Mouse (Mus musculus): ENCODE measurements around the gene Slc30a7. TPM values are rescaled to one million over a fixed set of nuclear protein-coding genes. Genes with fewer than 3 reads are reported as not detected.

Slc30a7 gene
- polyA plus RNA-seq, 1 experiment from 2014 or later: 21.3 TPM

DNA sequence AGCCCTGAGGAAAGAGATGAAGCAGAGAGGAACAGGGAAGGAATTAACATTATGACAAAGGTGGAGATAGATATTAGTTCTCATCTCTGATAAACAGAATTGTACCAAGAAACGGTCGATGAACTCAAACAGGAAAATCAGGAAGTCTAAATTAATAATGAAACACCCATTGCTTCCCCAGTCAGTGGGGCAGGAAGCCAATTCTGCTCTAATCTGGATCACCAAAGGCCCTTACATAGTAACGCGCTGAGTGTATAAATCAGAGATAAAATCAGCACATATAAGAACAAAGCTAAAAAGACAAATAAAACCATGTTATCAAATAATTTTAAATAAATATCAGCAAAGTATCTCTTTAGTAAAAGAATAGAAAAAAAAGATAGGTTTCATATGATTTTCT lies 15.1 kb downstream of the Slc30a7 start:
- Histone ChIP-seq H3K36me3 (peaks cover 24% of the 10 kb centered on the region; the same call in 1 of the 2 replicates), H3K9ac (no peak overlapping the region), H3K9me3 (replicated peaks) (no peaks in the 10 kb centered on the region), H3K4me2 (no peak overlapping the region), H3K27ac (ENCODE audit: poor library complexity, severe bottlenecking) (no peak overlapping the region), H3K27me3 (replicated peaks) (no peaks in the 10 kb centered on the region), H3K4me1 (replicated peaks) (peaks cover 4% of the 10 kb centered on the region; the same call in 1 of the 2 replicates), H3K4me3 (no peak overlapping the region)
- 80% methylated on average over 4 of the region's 4 CpGs for WGBS
- no peak for ATAC-seq (ENCODE audit: insufficient number of reproducible peaks, low FRiP score)

DNA sequence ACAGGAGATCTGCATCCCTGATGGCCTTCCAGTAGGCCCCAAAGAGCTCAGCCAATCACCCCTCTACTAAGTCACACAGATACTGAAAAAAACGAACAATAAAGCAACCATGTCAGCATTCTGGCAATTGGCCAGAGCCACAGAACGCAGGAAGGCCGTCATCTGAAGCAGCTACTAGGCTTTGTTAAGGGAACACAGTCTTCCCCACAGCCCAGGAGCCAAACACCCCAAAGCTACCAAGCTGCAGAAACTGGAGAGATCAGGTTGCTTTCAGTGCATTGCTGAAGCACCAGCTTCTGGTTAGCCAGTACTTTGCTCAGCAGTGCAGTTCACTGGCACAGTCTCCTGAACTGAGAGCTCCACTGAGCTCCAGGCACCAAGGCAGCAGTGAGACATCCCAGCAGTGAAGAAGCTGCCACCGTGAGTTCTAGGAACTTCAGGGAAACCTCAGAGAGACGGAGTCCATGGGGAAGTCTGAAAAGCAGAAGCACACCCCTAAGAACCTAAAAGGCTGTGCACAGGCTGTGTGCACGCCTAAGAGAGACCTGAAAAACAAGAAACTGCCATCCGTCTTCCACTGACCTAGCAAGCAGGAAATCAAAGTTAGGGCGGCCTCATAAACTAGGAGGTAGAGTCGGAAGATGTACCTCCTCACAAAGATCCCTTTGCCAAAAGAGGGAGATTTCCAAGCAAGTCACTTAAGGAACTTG lies 21.9 kb downstream of the Slc30a7 start:
- H3K27ac ChIP-seq (ENCODE audit: poor library complexity, severe bottlenecking): no peak overlapping the region
- H3K4me2 ChIP-seq: no peak overlapping the region
- ATAC-seq (ENCODE audit: insufficient number of reproducible peaks, low FRiP score): no peak
- H3K4me3 ChIP-seq: no peak overlapping the region
- no peaks in the 10 kb centered on the region for H3K9me3 ChIP-seq (replicated peaks)
- H3K9ac ChIP-seq: no peak overlapping the region
- no peaks in the 10 kb centered on the region for H3K27me3 ChIP-seq (replicated peaks)
- peaks cover 61% of the 10 kb centered on the region for H3K36me3 ChIP-seq
- H3K4me1 ChIP-seq (replicated peaks): no peaks in the 10 kb centered on the region
- WGBS: 80% methylated on average over 9 of the region's 9 CpGs

DNA sequence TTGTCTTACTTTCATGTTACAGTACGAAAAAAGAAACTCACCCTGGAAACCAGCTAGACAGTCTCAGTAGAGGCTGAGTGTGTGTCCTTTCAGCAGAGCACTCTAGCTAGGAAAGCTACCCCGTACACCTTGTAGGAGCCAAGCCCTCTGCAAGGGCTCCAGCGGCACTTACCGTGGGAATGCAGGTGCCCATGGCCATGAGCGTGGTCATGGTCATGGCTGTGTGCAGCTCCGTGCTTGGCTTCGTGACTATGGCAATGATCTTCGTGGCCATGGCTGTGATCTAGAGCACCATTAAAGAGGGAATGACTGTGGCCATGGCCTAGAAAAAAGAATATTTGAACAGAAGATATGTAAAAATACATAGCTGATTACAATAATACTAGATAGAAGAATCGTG lies 22.6 kb downstream of the Slc30a7 start:
- Histone ChIP-seq H3K4me3 (no peak overlapping the region), H3K27ac (ENCODE audit: poor library complexity, severe bottlenecking) (no peak overlapping the region), H3K9me3 (replicated peaks) (no peaks in the 10 kb centered on the region), H3K4me1 (replicated peaks) (no peaks in the 10 kb centered on the region), H3K4me2 (no peak overlapping the region), H3K27me3 (replicated peaks) (no peaks in the 10 kb centered on the region), H3K9ac (no peak overlapping the region), H3K36me3 (peaks cover 56% of the 10 kb centered on the region)
- ATAC-seq (ENCODE audit: insufficient number of reproducible peaks, low FRiP score): no peak
- 95% methylated on average over 9 of the region's 9 CpGs for WGBS

DNA sequence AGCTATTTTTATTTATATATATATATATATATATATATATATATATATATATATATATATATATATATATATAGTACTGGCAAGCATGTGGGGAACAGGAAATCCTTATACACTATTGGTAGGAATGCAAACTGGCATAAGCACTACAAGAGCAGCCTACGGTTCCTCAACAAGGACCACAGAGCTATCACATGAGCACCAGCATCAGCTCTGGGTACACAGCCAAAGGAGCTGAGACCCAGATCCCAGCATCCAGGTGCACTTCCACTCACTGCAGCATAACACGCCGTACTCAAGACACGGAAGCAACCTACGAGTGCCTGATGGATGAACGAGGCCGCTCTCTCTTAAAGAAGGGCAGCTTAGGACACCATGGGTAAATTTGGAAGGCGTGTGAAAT lies 24.0 kb downstream of the Slc30a7 start:
- 89% methylated on average over 8 of the region's 8 CpGs for WGBS
- no peak overlapping the region for H3K4me3 ChIP-seq
- no peaks in the 10 kb centered on the region for H3K9me3 ChIP-seq (replicated peaks)
- no peaks in the 10 kb centered on the region for H3K27me3 ChIP-seq (replicated peaks)
- ATAC-seq (ENCODE audit: insufficient number of reproducible peaks, low FRiP score): no peak
- no peak overlapping the region for H3K27ac ChIP-seq (ENCODE audit: poor library complexity, severe bottlenecking)
- no peaks in the 10 kb centered on the region for H3K4me1 ChIP-seq (replicated peaks)
- no peak overlapping the region for H3K9ac ChIP-seq
- peaks cover 54% of the 10 kb centered on the region for H3K36me3 ChIP-seq
- H3K4me2 ChIP-seq: no peak overlapping the region

DNA sequence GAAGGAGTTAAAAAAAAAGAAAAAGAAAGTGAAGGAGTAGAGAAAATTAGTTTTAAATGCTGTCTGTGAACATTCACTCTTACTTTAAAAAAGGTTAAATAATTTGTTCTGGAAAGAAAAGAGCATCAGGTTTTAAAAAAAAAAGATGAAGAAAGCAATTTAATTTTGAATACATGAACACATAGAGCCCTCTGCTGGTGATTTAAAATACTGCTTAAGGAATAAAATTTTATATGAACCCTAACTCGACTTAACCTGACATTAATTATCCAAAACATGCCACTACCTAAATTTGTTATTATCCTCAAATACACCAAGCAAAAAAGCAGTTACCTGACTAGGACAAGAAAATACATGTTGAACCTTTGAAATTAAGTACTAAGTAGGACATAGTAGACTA lies 28.2 kb downstream of the Slc30a7 start:
- Histone ChIP-seq H3K36me3 (peaks cover 60% of the 10 kb centered on the region), H3K9me3 (replicated peaks) (no peaks in the 10 kb centered on the region), H3K4me2 (no peak overlapping the region), H3K4me1 (replicated peaks) (peaks cover 8% of the 10 kb centered on the region), H3K27me3 (replicated peaks) (no peaks in the 10 kb centered on the region), H3K4me3 (no peak overlapping the region), H3K27ac (ENCODE audit: poor library complexity, severe bottlenecking) (no peak overlapping the region), H3K9ac (no peak overlapping the region)
- 30% methylated on average over 1 of the region's 1 CpGs for WGBS
- no peak for ATAC-seq (ENCODE audit: insufficient number of reproducible peaks, low FRiP score)

DNA sequence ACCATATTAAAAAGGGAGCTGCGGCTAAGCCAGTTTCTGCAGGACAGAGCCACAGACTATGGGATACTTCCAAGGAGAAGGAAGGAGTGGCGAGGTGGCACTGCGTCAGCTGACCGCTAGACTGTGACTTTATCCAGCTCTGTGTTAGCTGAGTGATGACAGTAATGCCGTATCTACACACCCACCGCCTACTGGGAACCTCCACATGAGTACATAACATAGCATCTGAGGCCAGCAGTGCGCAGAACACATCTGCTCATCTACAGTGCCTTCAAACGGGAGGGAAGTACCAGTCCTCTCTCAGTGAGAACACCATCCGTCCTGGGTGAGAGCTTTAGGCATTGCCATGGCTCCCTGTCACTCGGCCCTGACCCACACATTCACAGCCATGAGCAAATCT lies 32.2 kb downstream of the Slc30a7 start:
- ATAC-seq (ENCODE audit: insufficient number of reproducible peaks, low FRiP score): peak; percentile 45; the same call in 1 of the 2 replicates
- H3K27ac ChIP-seq (ENCODE audit: poor library complexity, severe bottlenecking): no peak overlapping the region
- H3K4me2 ChIP-seq: no peak overlapping the region
- H3K4me3 ChIP-seq: no peak overlapping the region
- H3K9ac ChIP-seq: no peak overlapping the region
- H3K4me1 ChIP-seq (replicated peaks): peaks cover 8% of the 10 kb centered on the region
- H3K36me3 ChIP-seq: peaks cover 67% of the 10 kb centered on the region
- no peaks in the 10 kb centered on the region for H3K27me3 ChIP-seq (replicated peaks)
- H3K9me3 ChIP-seq (replicated peaks): no peaks in the 10 kb centered on the region
- 60% methylated on average over 10 of the region's 10 CpGs for WGBS

DNA sequence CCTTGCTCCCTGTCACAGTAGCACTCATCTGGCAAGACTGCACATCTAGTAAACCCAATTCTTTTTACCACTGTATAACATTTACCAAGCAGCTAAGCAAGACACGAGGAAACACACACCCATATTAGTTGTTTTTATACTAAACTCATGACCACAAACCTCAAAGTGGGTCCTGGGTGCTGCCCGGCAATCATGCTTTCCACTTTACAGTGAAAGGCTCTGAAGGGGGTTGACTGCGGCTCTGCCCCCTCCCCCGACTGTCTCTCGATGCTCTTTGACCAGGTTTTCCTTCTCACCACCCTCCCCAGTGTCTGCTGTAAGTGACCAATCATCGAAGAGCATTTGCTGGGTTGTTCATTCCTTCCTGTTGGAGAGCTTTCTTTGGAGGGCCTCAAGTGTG lies 33.0 kb downstream of the Slc30a7 start:
- WGBS: 87% methylated on average over 6 of the region's 6 CpGs
- Histone ChIP-seq H3K27ac (ENCODE audit: poor library complexity, severe bottlenecking) (no peak overlapping the region), H3K9ac (no peak overlapping the region), H3K9me3 (replicated peaks) (no peaks in the 10 kb centered on the region), H3K4me2 (no peak overlapping the region), H3K4me1 (replicated peaks) (peaks cover 8% of the 10 kb centered on the region), H3K27me3 (replicated peaks) (no peaks in the 10 kb centered on the region), H3K36me3 (peaks cover 62% of the 10 kb centered on the region), H3K4me3 (no peak overlapping the region)
- no peak for ATAC-seq (ENCODE audit: insufficient number of reproducible peaks, low FRiP score)

DNA sequence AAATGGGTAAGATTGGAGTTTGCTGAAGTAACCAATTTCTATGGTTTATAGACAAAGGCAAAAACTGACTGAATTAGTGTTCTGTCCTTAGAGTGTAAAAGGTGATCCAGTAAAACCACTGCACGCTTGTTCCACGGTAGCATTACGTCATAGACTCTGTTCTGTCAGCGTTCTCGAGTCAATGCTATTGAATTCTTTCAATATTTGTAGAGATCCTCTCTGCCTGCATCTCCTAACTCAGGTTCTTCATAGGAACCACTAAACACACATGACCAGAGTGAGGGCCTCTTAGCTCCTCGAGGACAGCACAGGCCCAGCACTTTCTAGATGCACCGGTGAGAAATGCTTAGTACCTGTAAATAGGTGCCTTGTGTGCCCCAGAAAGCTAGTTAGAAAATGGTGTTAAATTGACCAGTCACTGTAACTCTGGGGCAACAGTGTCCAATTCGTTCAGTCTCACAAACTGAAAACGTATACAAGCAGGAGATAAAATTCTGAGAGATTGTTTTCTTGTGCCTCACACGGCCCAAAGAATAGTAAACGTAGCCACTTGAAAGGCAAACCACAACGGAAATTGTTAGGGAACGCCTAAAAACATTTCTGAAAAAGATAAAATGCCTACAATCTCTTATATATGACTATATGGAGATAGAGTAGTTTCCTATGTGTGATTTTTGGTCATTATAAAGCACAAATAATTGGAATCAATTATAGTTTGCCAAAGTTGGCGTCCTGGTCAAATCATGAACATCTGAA lies 35.1 kb downstream of the Slc30a7 start:
- Histone ChIP-seq H3K9ac (no peak overlapping the region), H3K27me3 (replicated peaks) (no peaks in the 10 kb centered on the region), H3K9me3 (replicated peaks) (no peaks in the 10 kb centered on the region), H3K36me3 (peaks cover 49% of the 10 kb centered on the region), H3K4me1 (replicated peaks) (peaks cover 8% of the 10 kb centered on the region), H3K27ac (ENCODE audit: poor library complexity, severe bottlenecking) (no peak overlapping the region), H3K4me2 (no peak overlapping the region), H3K4me3 (no peak overlapping the region)
- WGBS: 87% methylated on average over 14 of the region's 14 CpGs
- ATAC-seq (ENCODE audit: insufficient number of reproducible peaks, low FRiP score): no peak

DNA sequence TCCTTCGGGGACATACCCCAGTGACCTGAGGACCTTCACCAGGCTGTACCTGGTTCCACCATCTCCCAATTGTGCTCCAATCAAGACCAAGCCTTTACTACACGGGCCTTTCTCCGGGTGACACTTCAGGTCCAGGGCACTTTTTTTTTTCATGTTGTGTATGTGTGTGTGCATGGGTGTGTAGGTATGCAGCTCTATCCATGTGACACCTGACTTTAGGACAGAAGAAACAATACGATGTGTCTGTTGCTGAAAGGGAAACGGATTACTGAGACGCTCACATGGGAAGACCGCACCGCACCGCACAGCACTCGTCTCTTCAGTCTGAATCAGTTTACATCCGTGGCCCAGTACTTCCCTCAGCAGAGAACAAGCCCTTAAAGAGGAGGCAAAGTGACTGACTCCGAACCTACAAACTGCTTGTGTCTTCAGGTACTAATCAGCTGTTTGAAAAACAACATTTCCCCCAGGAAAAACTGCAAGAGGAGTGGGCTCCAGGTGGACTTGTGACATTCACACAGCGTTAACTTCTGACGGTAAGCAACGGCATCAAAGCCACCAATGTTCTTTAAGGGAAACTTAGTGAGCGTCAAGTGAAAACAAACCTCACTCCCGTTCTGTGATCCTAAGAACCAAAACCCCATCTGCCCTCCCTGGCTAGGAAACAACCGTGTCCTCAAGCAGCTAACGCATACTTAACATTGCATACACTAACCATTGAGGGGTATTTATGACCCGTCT lies 36.0 kb downstream of the Slc30a7 start:
- Histone ChIP-seq H3K27me3 (replicated peaks) (no peaks in the 10 kb centered on the region), H3K9me3 (replicated peaks) (no peaks in the 10 kb centered on the region), H3K4me3 (no peak overlapping the region), H3K9ac (no peak overlapping the region), H3K4me1 (replicated peaks) (peaks cover 8% of the 10 kb centered on the region), H3K4me2 (no peak overlapping the region), H3K27ac (ENCODE audit: poor library complexity, severe bottlenecking) (no peak overlapping the region), H3K36me3 (peaks cover 44% of the 10 kb centered on the region)
- 91% methylated on average over 20 of the region's 20 CpGs for WGBS
- ATAC-seq (ENCODE audit: insufficient number of reproducible peaks, low FRiP score): no peak

DNA sequence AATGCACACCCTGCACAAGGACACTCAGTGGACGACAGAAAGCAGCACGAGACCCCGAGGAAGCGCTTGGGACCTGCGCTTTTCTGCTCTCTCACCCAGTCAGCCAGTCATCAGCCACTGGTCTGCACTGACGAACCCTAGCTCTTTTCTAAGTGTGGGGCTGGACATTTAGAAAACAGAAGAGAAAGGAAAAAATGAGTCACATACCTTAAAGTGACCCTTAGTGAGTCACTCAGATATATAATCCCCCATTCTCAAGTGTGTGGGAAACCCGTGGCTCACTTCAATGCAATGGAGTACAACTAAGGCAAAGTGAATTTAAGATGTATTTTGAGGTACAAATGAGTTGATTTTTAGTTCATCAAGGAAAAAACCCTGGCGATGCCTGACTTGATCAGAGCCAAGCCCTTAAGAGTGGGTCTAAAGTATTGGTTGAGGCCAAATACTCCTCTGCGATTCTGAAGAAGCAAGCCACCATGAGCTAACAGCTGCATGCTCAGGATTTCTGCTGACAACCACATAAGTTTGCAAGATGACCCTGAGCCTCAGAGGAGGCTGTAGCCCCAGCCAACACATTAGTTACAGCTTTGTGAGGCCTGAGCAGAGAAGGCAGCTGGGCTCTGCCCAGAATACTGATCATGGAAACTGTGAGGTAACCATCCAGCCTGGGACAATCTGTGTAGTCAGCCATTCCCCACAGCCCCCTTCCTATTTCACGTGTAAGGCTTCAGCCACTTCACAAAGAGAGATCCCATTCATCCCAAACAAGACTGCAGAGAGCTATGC lies 38.3 kb downstream of the Slc30a7 start:
- Histone ChIP-seq H3K36me3 (peaks cover 41% of the 10 kb centered on the region), H3K4me1 (replicated peaks) (no peaks in the 10 kb centered on the region), H3K9ac (no peak overlapping the region), H3K4me2 (no peak overlapping the region), H3K27ac (ENCODE audit: poor library complexity, severe bottlenecking) (no peak overlapping the region), H3K9me3 (replicated peaks) (no peaks in the 10 kb centered on the region), H3K27me3 (replicated peaks) (no peaks in the 10 kb centered on the region), H3K4me3 (no peak overlapping the region)
- WGBS: 78% methylated on average over 10 of the region's 10 CpGs
- peak; percentile 51; the same call in 1 of the 2 replicates for ATAC-seq (ENCODE audit: insufficient number of reproducible peaks, low FRiP score)
